Mouse (Mus musculus) forebrain, postnatal 0 days (tissue): Measurements from ENCODE around the gene Wt1. TPM values are rescaled to one million over a fixed set of nuclear protein-coding genes. Genes with fewer than 3 reads are reported as not detected.

Experiments
- ATAC-seq: fragments of 200-750 bp; cut with Nextera tagmentation; 2 replicates; pipeline ENCODE4 v1.8.0; 2017; ENCODE audit warnings: mild to moderate bottlenecking, moderate library complexity
- DNase-seq: peaks from one replicate; pipeline ENCODE4 v3.0.0-alpha.2; 2015
- H3K27ac ChIP-seq: fragments of 300-500 bp; sonication (generic); 2 replicates; pipeline ENCODE4 v1.5.1; 2014; ENCODE audit warnings: low read depth, mild to moderate bottlenecking, antibody characterized with exemption, low read length, moderate library complexity, mixed read lengths
- H3K27me3 ChIP-seq: fragments of 300-500 bp; sonication (generic); 2 replicates; pipeline ENCODE4 v1.6.1; 2014; ENCODE audit warnings: mild to moderate bottlenecking, low read length, mixed read lengths; ENCODE audit not compliant: insufficient read depth
- H3K36me3 ChIP-seq: fragments of 300-500 bp; sonication (generic); 2 replicates; pipeline ENCODE4 v1.6.1; 2014; ENCODE audit warnings: mild to moderate bottlenecking, moderate library complexity; ENCODE audit not compliant: insufficient read depth
- H3K4me1 ChIP-seq: fragments of 300-500 bp; sonication (generic); 2 replicates; pipeline ENCODE4 v1.6.1; 2014; ENCODE audit warnings: antibody characterized with exemption; ENCODE audit not compliant: insufficient read depth
- H3K4me2 ChIP-seq: fragments of 300-500 bp; sonication (generic); 2 replicates; pipeline ENCODE4 v1.6.1; 2014; ENCODE audit warnings: low read depth, mild to moderate bottlenecking, moderate library complexity
- H3K4me3 ChIP-seq: fragments of 300-500 bp; sonication (generic); 2 replicates; pipeline ENCODE4 v1.5.1; 2014; ENCODE audit warnings: low read depth, low read length, mixed read lengths
- H3K9ac ChIP-seq: fragments of 300-500 bp; sonication (generic); 2 replicates; pipeline ENCODE4 v1.6.1; 2014; ENCODE audit warnings: mild to moderate bottlenecking
- H3K9me3 ChIP-seq: fragments of 300-500 bp; sonication (generic); 2 replicates; pipeline ENCODE4 v1.6.1; 2016; ENCODE audit warnings: low read length
- CTCF ChIP-seq: sonication (generic); IDR thresholded peaks from 2 replicates; pipeline ENCODE4 v1.5.1; 2016; ENCODE audit warnings: antibody characterized with exemption, control low read depth, low read depth
- WGBS: fragments of 180-500 bp; shearing (Covaris S2); extraction: QIAGEN DNeasy Blood & Tissue Kit; methylation state at CpG from one replicate; pipeline ENCODE4 v1.1.7; 2014; 5-methylcytosine and 5-hydroxymethylcytosine counted together
- polyA plus RNA-seq: library from polyadenylated mRNA; unstranded; fragments of >200 nt; fragmentation: Nextera tagmentation; extraction: Ambion mirVana; gene quantifications from 2 replicates; pipeline ENCODE4 v1.2.1, GENCODE M21; 2015
- total RNA-seq: library from RNA; depleted of rRNA; stranded (reverse); fragments of >200 nt; gene quantifications from 2 replicates; pipeline ENCODE4 v1.2.3, GENCODE M21; 2014; rRNA removed

Gene Wt1
- 0.08 and 0.14 TPM in 2 replicates for total RNA-seq
- 0.19 and 0.24 TPM in 2 replicates for polyA plus RNA-seq

DNA sequence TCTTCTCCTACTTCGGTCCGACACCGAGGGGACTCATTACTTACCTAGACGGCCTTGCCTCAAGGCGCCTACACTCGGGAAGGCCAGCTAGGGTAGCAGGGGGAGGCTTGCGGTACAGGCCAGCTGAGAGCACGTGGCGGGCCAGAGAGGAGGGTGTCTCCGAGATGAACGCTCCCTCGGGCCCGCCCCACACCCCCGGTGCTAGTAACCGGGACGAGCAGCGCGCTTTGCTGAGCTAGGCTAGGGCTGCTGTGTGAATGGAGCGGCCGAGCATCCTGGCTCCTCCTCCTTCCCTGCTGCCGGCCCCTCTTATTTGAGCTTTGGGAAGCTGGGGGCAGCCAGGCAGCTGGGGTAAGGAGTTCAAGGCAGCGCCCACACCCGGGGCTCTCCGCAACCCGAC, at the start of gene Wt1:
Gene Wt1, plus strand, starts transcription at position 251 of the 400 bp plus-strand sequence.
- no peak for DNase-seq
- H3K4me1 ChIP-seq, result no peaks in the 10 kb centered on the region
- 0 out of 2 replicates have a peak, but pooled peaks have one; percentile 21 for ATAC-seq
- no peak for TF ChIP-seq CTCF
- 2% methylated on average over 25 of the region's 25 CpGs for WGBS
- no peaks in the 10 kb centered on the region for H3K36me3 ChIP-seq
- H3K4me2 ChIP-seq, result 0 out of 2 replicates have a peak within 1 kb of the TSS, but pooled peaks have one; percentile 10
- no peaks in the 10 kb centered on the region for H3K9me3 ChIP-seq
- H3K9ac ChIP-seq, result no peak within 1 kb of the TSS
- no peak within 1 kb of the TSS for H3K27ac ChIP-seq
- H3K27me3 ChIP-seq, result peaks cover 84% of the 10 kb centered on the region
- 0 out of 2 replicates have a peak within 1 kb of the TSS, but pooled peaks have one; percentile 5 for H3K4me3 ChIP-seq

DNA sequence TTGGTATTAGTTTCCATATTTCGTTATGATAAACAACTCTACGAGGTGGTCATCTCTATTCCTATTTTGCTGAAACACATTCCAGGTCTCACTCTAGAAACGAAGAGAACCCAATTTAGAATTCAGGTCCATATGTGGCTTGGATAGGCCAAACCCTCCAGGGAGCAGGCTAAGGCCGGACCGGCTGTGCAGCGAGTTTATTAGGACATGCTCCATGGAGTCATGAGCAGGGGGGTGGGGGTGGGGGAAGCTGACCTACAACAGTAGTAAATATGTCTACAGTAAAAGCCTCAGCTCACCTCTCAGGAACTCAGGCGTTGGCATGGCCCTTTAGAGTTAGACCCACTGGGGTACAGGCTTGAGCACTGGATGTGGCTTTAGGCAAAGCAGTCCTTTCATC, 49.2 kb upstream of the Wt1 start:
- no peak overlapping the region for H3K4me3 ChIP-seq
- no peaks in the 10 kb centered on the region for H3K27me3 ChIP-seq
- H3K9ac ChIP-seq, result no peak overlapping the region
- WGBS, result 90% methylated on average over 7 of the region's 7 CpGs
- no peak for TF ChIP-seq CTCF
- H3K27ac ChIP-seq, result no peak overlapping the region
- DNase-seq (no peak), ATAC-seq (no peak)
- H3K9me3 ChIP-seq, result no peaks in the 10 kb centered on the region
- H3K4me1 ChIP-seq, result no peaks in the 10 kb centered on the region
- H3K36me3 ChIP-seq, result no peaks in the 10 kb centered on the region
- no peak overlapping the region for H3K4me2 ChIP-seq

DNA sequence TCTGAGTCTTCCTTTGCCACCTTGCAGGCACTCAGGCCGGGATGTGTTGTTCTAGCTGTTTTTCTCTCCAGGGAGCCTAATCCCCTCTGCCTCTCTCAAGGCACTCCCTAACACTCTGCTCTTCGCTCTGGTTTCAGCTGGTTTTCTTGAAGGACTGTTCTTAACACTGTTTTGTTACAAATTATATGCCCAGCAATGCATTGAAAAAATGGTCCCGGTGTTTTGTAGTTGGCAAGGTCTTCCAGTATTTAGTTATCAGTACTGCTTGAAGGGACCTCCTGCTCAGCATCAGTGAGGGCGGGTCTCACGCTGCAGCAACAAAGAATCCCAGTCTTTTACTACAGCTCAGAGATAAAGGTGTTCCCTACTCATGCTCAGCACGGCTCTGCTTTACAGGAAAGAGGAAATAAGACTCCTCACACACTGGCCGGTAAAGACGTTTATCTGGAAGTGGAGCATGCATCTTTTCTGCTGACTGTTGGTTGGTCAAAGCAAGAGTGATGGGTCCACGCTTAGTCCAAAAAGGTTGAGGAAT, 44.0 kb upstream of the Wt1 start:
- ATAC-seq (no peak), DNase-seq (no peak)
- WGBS, result 27% methylated on average over 9 of the region's 9 CpGs
- no peak overlapping the region for H3K4me3 ChIP-seq
- no peaks in the 10 kb centered on the region for H3K9me3 ChIP-seq
- H3K27me3 ChIP-seq, result no peaks in the 10 kb centered on the region
- no peak for TF ChIP-seq CTCF
- no peak overlapping the region for H3K4me2 ChIP-seq
- H3K4me1 ChIP-seq, result no peaks in the 10 kb centered on the region
- H3K9ac ChIP-seq, result no peak overlapping the region; the same call in 1 of the 2 replicates
- H3K27ac ChIP-seq, result no peak overlapping the region
- no peaks in the 10 kb centered on the region for H3K36me3 ChIP-seq

DNA sequence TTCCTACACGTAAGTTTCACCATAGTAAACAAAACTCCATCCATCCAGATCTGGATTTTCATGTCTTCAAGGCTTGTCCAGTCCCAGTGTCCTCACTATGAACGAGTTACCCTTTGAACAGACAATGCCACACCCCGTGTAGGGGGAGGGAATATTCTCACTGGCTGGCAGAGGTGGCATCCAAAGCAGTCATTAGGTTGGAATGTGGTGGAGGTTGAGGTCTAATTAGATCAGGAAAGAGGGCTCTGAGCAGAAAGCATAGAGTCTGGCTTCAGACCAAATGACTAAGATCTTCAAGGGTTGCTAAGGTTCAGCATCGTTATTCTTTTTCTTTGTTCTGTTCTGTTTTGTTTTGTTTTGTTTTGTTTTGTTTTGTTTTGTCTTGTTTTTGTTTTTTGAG, 42.3 kb upstream of the Wt1 start:
- H3K9ac ChIP-seq, result no peak overlapping the region
- H3K4me3 ChIP-seq, result no peak overlapping the region
- H3K27ac ChIP-seq, result no peak overlapping the region
- WGBS, result 59% methylated on average over 4 of the region's 4 CpGs
- no peaks in the 10 kb centered on the region for H3K9me3 ChIP-seq
- ATAC-seq (no peak), DNase-seq (no peak)
- no peaks in the 10 kb centered on the region for H3K4me1 ChIP-seq
- TF ChIP-seq CTCF, result no peak
- no peak overlapping the region for H3K4me2 ChIP-seq
- no peaks in the 10 kb centered on the region for H3K27me3 ChIP-seq
- H3K36me3 ChIP-seq, result no peaks in the 10 kb centered on the region

DNA sequence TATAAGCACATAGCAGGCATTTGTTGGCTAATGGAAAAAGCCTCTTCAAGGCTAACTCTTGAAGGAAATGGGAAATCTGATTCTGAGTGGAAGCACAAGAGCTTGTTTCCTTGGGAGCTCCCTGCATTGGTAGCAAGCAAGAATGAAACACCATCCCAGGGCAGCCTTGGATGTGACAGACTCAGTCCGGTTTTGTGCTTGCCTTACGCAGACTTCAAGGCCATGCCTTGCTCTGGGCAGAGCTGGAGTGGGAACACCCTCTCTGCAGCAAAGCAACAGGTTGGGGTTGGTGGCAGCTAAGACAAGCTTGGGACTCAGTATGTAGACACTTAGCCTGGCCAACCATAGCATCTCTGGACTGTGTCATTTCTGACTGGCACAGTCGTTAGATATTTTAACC, 40.2 kb upstream of the Wt1 start:
- TF ChIP-seq CTCF, result no peak
- WGBS, result 95% methylated on average over 3 of the region's 3 CpGs
- no peak for ATAC-seq

DNA sequence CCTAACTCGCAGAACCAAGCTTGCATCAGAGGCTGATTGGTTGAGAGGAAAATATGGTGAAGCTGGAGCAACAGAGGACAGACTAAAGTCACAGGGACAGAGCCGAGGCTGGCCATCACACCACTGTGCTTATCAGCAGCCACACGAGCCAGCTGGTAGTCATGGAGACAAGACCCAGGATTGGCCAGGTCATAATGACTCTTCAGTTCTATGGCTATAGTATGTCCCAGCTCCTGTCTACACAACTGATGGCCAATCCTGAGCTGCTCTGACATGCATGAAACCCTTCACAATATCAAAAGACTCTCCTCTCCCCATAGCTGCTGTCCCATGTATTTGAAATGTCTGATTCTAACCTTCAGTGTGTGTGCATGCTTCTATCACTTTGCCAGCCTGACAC, 38.3 kb upstream of the Wt1 start:
- Histone ChIP-seq H3K4me3 (no peak overlapping the region), H3K27ac (no peak overlapping the region), H3K27me3 (no peaks in the 10 kb centered on the region), H3K9ac (no peak overlapping the region), H3K4me1 (peaks cover 11% of the 10 kb centered on the region; the same call in 1 of the 2 replicates), H3K9me3 (no peaks in the 10 kb centered on the region), H3K4me2 (no peak overlapping the region), H3K36me3 (no peaks in the 10 kb centered on the region)
- WGBS, result 88% methylated on average over 3 of the region's 3 CpGs
- DNase-seq (no peak), ATAC-seq (no peak)
- TF ChIP-seq CTCF, result no peak

More for the DNA sequence above, 40.2 kb upstream of the Wt1 start:
- Histone ChIP-seq H3K27ac (no peak overlapping the region), H3K4me1 (peaks cover 11% of the 10 kb centered on the region; the same call in 1 of the 2 replicates), H3K4me2 (no peak overlapping the region), H3K9me3 (no peaks in the 10 kb centered on the region), H3K4me3 (no peak overlapping the region), H3K9ac (no peak overlapping the region), H3K27me3 (no peaks in the 10 kb centered on the region), H3K36me3 (no peaks in the 10 kb centered on the region)
- DNase-seq, result no peak

DNA sequence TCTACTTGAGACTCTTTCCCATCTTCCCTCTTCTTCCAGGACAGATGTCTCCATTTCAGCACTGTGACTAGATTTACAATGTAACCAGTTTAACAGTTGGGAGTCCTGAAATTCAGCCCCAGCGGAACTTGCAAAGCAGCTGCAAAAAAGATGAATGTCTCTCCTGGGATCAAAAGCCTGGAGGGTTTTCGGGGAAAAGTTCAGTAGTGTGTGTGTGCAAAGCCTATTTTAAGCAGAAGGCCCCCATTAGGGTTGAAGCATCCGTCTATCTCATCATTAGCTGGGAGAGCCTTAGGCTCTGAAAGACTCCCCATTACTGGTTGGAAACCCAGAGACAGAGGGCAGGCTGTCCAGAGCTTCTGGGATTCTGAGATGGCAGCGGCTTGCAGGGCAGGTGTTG, 37.2 kb upstream of the Wt1 start:
- Histone ChIP-seq H3K4me2 (no peak overlapping the region), H3K27me3 (no peaks in the 10 kb centered on the region), H3K9ac (no peak overlapping the region), H3K4me3 (no peak overlapping the region), H3K36me3 (no peaks in the 10 kb centered on the region), H3K9me3 (no peaks in the 10 kb centered on the region), H3K27ac (no peak overlapping the region), H3K4me1 (peaks cover 11% of the 10 kb centered on the region; the same call in 1 of the 2 replicates)
- no peak for TF ChIP-seq CTCF
- WGBS, result 56% methylated on average over 4 of the region's 4 CpGs
- no peak for DNase-seq
- no peak for ATAC-seq
